In genomic region chr7:45722348-45722713, GRCm38 (mm10) we compare ENCODE assay signal across 13 mouse cellular contexts. TPM values are rescaled to one million over a fixed set of nuclear protein-coding genes. Genes with fewer than 3 reads are reported as not detected.
A peak's percentile ranks its signal among the peaks of the same experiment; 100 is the strongest.
DNase-seq lines count a peak whose midpoint lies in the region; ATAC-seq lines count a peak whose summit lies in the region.
"Had no signal": no experiment of that assay in that cellular context is flagged by ENCODE, and none has a peak within 500 bp of the region (broad histone marks: within the 10 kb centered on the region; RNA-seq: fewer than 3 reads in every experiment).

No protein-coding gene starts in this region.

- 0 out of 2 replicates have a peak overlapping the region, but pooled peaks have one; percentile 9 for H3K27ac ChIP-seq in hindbrain, embryonic 10.5 days
- no peak overlapping the region for H3K27ac ChIP-seq in hindbrain, embryonic 11.5 days (ENCODE audit: low read depth, low read length)
- peak overlapping the region; percentile 39 for H3K27ac ChIP-seq in liver, embryonic 12.5 days
- H3K27ac ChIP-seq: left cerebral cortex, adult 2 months had no signal

- H3K4me2 ChIP-seq in hindbrain, embryonic 11.5 days (replicated peaks; ENCODE audit: low read depth, low read length), result no peak overlapping the region
- H3K4me2 ChIP-seq in liver, embryonic 12.5 days, result no peak overlapping the region
- H3K4me2 ChIP-seq: lung, embryonic 14.5 days had no signal

- H3K4me1 ChIP-seq in hindbrain, embryonic 10.5 days (replicated peaks), result peaks cover 32% of the 10 kb centered on the region
- peaks cover 6% of the 10 kb centered on the region for H3K4me1 ChIP-seq in hindbrain, embryonic 11.5 days (replicated peaks; ENCODE audit: control insufficient read depth, insufficient read depth, low read length)
- peaks cover 28% of the 10 kb centered on the region for H3K4me1 ChIP-seq in liver, embryonic 12.5 days

- H3K27me3 ChIP-seq in hindbrain, embryonic 10.5 days (ENCODE audit: insufficient read depth, poor library complexity, severe bottlenecking), result no peaks in the 10 kb centered on the region
- H3K27me3 ChIP-seq in hindbrain, embryonic 11.5 days (ENCODE audit: control insufficient read depth, insufficient read depth, low read length), result no peaks in the 10 kb centered on the region
- no peaks in the 10 kb centered on the region for H3K27me3 ChIP-seq in liver, embryonic 12.5 days (replicated peaks)

- H3K36me3 ChIP-seq in hindbrain, embryonic 10.5 days, result peaks cover 86% of the 10 kb centered on the region
- H3K36me3 ChIP-seq in hindbrain, embryonic 11.5 days (ENCODE audit: control insufficient read depth, insufficient read depth, low read length), result peaks cover 11% of the 10 kb centered on the region
- peaks cover 86% of the 10 kb centered on the region for H3K36me3 ChIP-seq in liver, embryonic 12.5 days

- ATAC-seq in hindbrain, embryonic 11.5 days (ENCODE audit: low FRiP score), result no peak
- no peak for ATAC-seq in liver, embryonic 12.5 days

- H3K9me3 ChIP-seq in hindbrain, embryonic 10.5 days, result no peaks in the 10 kb centered on the region
- no peaks in the 10 kb centered on the region for H3K9me3 ChIP-seq in hindbrain, embryonic 11.5 days (ENCODE audit: control insufficient read depth, low read length)
- H3K9me3 ChIP-seq in liver, embryonic 12.5 days (replicated peaks), result no peaks in the 10 kb centered on the region

- DNase-seq in hindbrain, embryonic 10.5 days (ENCODE audit: low spot score), result no peak
- no peak for DNase-seq in hindbrain, embryonic 11.5 days (ENCODE audit: low spot score)
- peak; percentile 19 for DNase-seq in A20 (ENCODE audit: low read depth, low spot score)
- peak; percentile 53 for DNase-seq in cerebellum, adult 9-10 months
- DNase-seq in c-Kit-positive CD71-positive TER-119-positive erythroid progenitor cells, embryonic 14.5 days (ENCODE audit: low spot score), result no peak
- no peak for DNase-seq in left cerebral cortex, adult 11 months (ENCODE audit: low spot score)
- no peak for DNase-seq in layer of hippocampus, adult 9-11 months
- DNase-seq: kidney, adult 18-20 months; lung, embryonic 14.5 days; thymus, adult 2 months had no signal

- no peak overlapping the region for H3K9ac ChIP-seq in hindbrain, embryonic 11.5 days (ENCODE audit: low read depth, low read length)
- no peak overlapping the region for H3K9ac ChIP-seq in liver, embryonic 12.5 days
- H3K9ac ChIP-seq: lung, embryonic 14.5 days had no signal

- H3K4me3 ChIP-seq in hindbrain, embryonic 10.5 days, result no peak overlapping the region
- H3K4me3 ChIP-seq in hindbrain, embryonic 11.5 days (ENCODE audit: low read depth, low read length), result no peak overlapping the region
- H3K4me3 ChIP-seq in liver, embryonic 12.5 days, result no peak overlapping the region
- H3K4me3 ChIP-seq: left cerebral cortex, adult 2 months had no signal

- WGBS in hindbrain, embryonic 10.5 days, result 88% methylated on average over 13 of the region's 13 CpGs
- 79% methylated on average over 13 of the region's 13 CpGs for WGBS in hindbrain, embryonic 11.5 days
- 83% methylated on average over 13 of the region's 13 CpGs for WGBS in liver, embryonic 12.5 days (ENCODE audit: insufficient replicate concordance)

RNA-seq across cellular contexts. Expression of gene Fam83e, which starts 1.3 kb away (rescaled TPM):
- 1.6 and 1.8 TPM in 2 replicates for polyA plus RNA-seq in hindbrain, embryonic 10.5 days (2016; fragmentation: Nextera tagmentation; extraction: Ambion mirVana)
- polyA plus RNA-seq in hindbrain, embryonic 11.5 days (2014; fragmentation: Nextera tagmentation; extraction: Ambion mirVana), result 0.80 TPM in 2 replicates
- 0.67 and 0.81 TPM in 2 replicates for polyA plus RNA-seq in liver, embryonic 12.5 days (2016; fragmentation: Nextera tagmentation; extraction: Ambion mirVana)

RNA-seq across cellular contexts. Expression of gene Spaca4, which starts 3.3 kb away (rescaled TPM):
- not detected in 2 replicates for polyA plus RNA-seq in hindbrain, embryonic 10.5 days (2016; fragmentation: Nextera tagmentation; extraction: Ambion mirVana)
- not detected in 2 replicates for polyA plus RNA-seq in hindbrain, embryonic 11.5 days (2014; fragmentation: Nextera tagmentation; extraction: Ambion mirVana)
- not detected in 2 replicates for polyA plus RNA-seq in liver, embryonic 12.5 days (2016; fragmentation: Nextera tagmentation; extraction: Ambion mirVana)
- polyA plus RNA-seq: heart, embryonic 14.5 days; lung, embryonic 14.5 days; thymus, adult 2 months had no signal

RNA-seq across cellular contexts. Expression of gene Sphk2, which starts 4.5 kb away (rescaled TPM):
- polyA plus RNA-seq in hindbrain, embryonic 10.5 days (2016; fragmentation: Nextera tagmentation; extraction: Ambion mirVana), result 33.6 and 35.5 TPM in 2 replicates
- polyA plus RNA-seq in hindbrain, embryonic 11.5 days (2014; fragmentation: Nextera tagmentation; extraction: Ambion mirVana), result 13.6 and 17.6 TPM in 2 replicates
- 14.8 and 16.1 TPM in 2 replicates for polyA plus RNA-seq in liver, embryonic 12.5 days (2016; fragmentation: Nextera tagmentation; extraction: Ambion mirVana)

RNA-seq across cellular contexts. Expression of gene Rpl18, which starts 7.1 kb away (rescaled TPM):
- 1,010 and 1,126 TPM in 2 replicates for polyA plus RNA-seq in hindbrain, embryonic 10.5 days (2016; fragmentation: Nextera tagmentation; extraction: Ambion mirVana)
- polyA plus RNA-seq in hindbrain, embryonic 11.5 days (2014; fragmentation: Nextera tagmentation; extraction: Ambion mirVana), result 904 and 927 TPM in 2 replicates
- polyA plus RNA-seq in liver, embryonic 12.5 days (2016; fragmentation: Nextera tagmentation; extraction: Ambion mirVana), result 892 and 939 TPM in 2 replicates

RNA-seq across cellular contexts. Expression of gene Dbp, which starts 17.4 kb away (rescaled TPM):
- 3.0 and 3.4 TPM in 2 replicates for polyA plus RNA-seq in hindbrain, embryonic 10.5 days (2016; fragmentation: Nextera tagmentation; extraction: Ambion mirVana)
- polyA plus RNA-seq in hindbrain, embryonic 11.5 days (2014; fragmentation: Nextera tagmentation; extraction: Ambion mirVana), result 2.2 and 2.8 TPM in 2 replicates
- polyA plus RNA-seq in liver, embryonic 12.5 days (2016; fragmentation: Nextera tagmentation; extraction: Ambion mirVana), result 1.1 and 1.8 TPM in 2 replicates

Comparison
In these comparisons a context has a peak if more than half of its experiments do, and no peak if none do; other contexts are left out.
1. DNase-seq: peak in A20 (single experiment) and cerebellum, adult 9-10 months (single experiment); none in hindbrain, embryonic 10.5 days (single experiment), hindbrain, embryonic 11.5 days (single experiment), c-Kit-positive CD71-positive TER-119-positive erythroid progenitor cells, embryonic 14.5 days (single experiment), left cerebral cortex, adult 11 months (single experiment) and layer of hippocampus, adult 9-11 months (single experiment).